Mouse (Mus musculus) neural tube, embryonic 15.5 days (tissue): ENCODE data around the gene Sema3g. TPM values are rescaled to one million over a fixed set of nuclear protein-coding genes. Genes with fewer than 3 reads are reported as not detected.
A peak's percentile ranks its signal among the peaks of the same experiment; 100 is the strongest.

Experiments
- ATAC-seq: fragments of 200-750 bp; cut with Nextera tagmentation; 2 replicates; pipeline ENCODE4 v1.8.0; 2017; ENCODE audit warnings: mild to moderate bottlenecking, moderate TSS enrichment, moderate library complexity; ENCODE audit not compliant: low FRiP score
- H3K27ac ChIP-seq: fragments of 300-500 bp; sonication (generic); replicated peaks from 2 replicates; pipeline ENCODE4 v1.5.1; 2015; ENCODE audit warnings: mild to moderate bottlenecking, inconsistent platforms
- H3K27me3 ChIP-seq: fragments of 300-500 bp; sonication (generic); replicated peaks from 2 replicates; pipeline ENCODE4 v1.6.1; 2015; ENCODE audit warnings: inconsistent platforms
- H3K36me3 ChIP-seq: fragments of 300-500 bp; sonication (generic); 2 replicates; pipeline ENCODE4 v1.6.1; 2015; ENCODE audit warnings: inconsistent platforms
- H3K4me1 ChIP-seq: fragments of 300-500 bp; sonication (generic); 2 replicates; pipeline ENCODE4 v1.6.1; 2015; ENCODE audit warnings: inconsistent platforms
- H3K4me2 ChIP-seq: fragments of 300-500 bp; sonication (generic); 2 replicates; pipeline ENCODE4 v1.6.1; 2015; ENCODE audit warnings: inconsistent platforms, mild to moderate bottlenecking, moderate library complexity
- H3K4me3 ChIP-seq: fragments of 300-500 bp; sonication (generic); replicated peaks from 2 replicates; pipeline ENCODE4 v1.5.1; 2015; ENCODE audit warnings: mild to moderate bottlenecking, inconsistent platforms
- H3K9ac ChIP-seq: fragments of 300-500 bp; sonication (generic); replicated peaks from 2 replicates; pipeline ENCODE4 v1.6.1; 2015; ENCODE audit warnings: mild to moderate bottlenecking, inconsistent platforms
- H3K9me3 ChIP-seq: fragments of 300-500 bp; sonication (generic); replicated peaks from 2 replicates; pipeline ENCODE4 v1.6.1; 2016; ENCODE audit warnings: inconsistent platforms
- WGBS: fragments of 180-500 bp; shearing (Covaris S2); methylation state at CpG from one replicate; pipeline ENCODE4 v1.1.7; 2015; ENCODE audit warnings: mixed read lengths; 5-methylcytosine and 5-hydroxymethylcytosine counted together
- polyA plus RNA-seq: library from polyadenylated mRNA; unstranded; fragments of >200 nt; fragmentation: Nextera tagmentation; extraction: Ambion mirVana; gene quantifications from 2 replicates; pipeline ENCODE4 v1.2.1, GENCODE M21; 2015

Sema3g gene
- polyA plus RNA-seq, 1 experiment from 2014 or later = 0.47 TPM

- no peaks in the 10 kb centered on the region for H3K27me3 ChIP-seq
- 0 out of 2 replicates have a peak overlapping the region, but pooled peaks have one; percentile 37 for H3K27ac ChIP-seq
- ATAC-seq = peak; percentile 79
- no peaks in the 10 kb centered on the region for H3K36me3 ChIP-seq
- H3K9ac ChIP-seq = no peak overlapping the region
- H3K4me1 ChIP-seq = peaks cover 4% of the 10 kb centered on the region; the same call in 1 of the 2 replicates
- H3K9me3 ChIP-seq = no peaks in the 10 kb centered on the region
- H3K4me3 ChIP-seq = no peak overlapping the region
- no peak overlapping the region; the same call in 1 of the 2 replicates for H3K4me2 ChIP-seq
- 19% methylated on average over 11 of the region's 11 CpGs for WGBS
Measured at GRCm38 (mm10) chr14:31233996-31234591, 16.4 kb downstream of the Sema3g start.

- Histone ChIP-seq H3K27ac (no peak overlapping the region), H3K4me3 (no peak overlapping the region), H3K4me2 (no peak overlapping the region), H3K9me3 (no peaks in the 10 kb centered on the region), H3K36me3 (no peaks in the 10 kb centered on the region), H3K27me3 (no peaks in the 10 kb centered on the region), H3K4me1 (peaks cover 4% of the 10 kb centered on the region; the same call in 1 of the 2 replicates), H3K9ac (no peak overlapping the region)
- WGBS = 88% methylated on average over 7 of the region's 7 CpGs
- ATAC-seq = no peak
Measured at GRCm38 (mm10) chr14:31237101-31237882, 19.6 kb downstream of the Sema3g start.

GRCm38 (mm10) chr14:31240528-31240927 is 22.9 kb downstream of the Sema3g start:
- no peak for ATAC-seq
- H3K27ac ChIP-seq = no peak overlapping the region
- H3K9ac ChIP-seq = no peak overlapping the region
- H3K4me3 ChIP-seq = no peak overlapping the region
- WGBS = 79% methylated on average over 3 of the region's 3 CpGs
- H3K9me3 ChIP-seq = no peaks in the 10 kb centered on the region
- H3K27me3 ChIP-seq = no peaks in the 10 kb centered on the region
- no peaks in the 10 kb centered on the region for H3K36me3 ChIP-seq
- no peak overlapping the region for H3K4me2 ChIP-seq
- no peaks in the 10 kb centered on the region for H3K4me1 ChIP-seq

- Histone ChIP-seq H3K4me1 (peaks cover under 1% of the 10 kb centered on the region; the same call in 1 of the 2 replicates), H3K9ac (no peak overlapping the region), H3K9me3 (no peaks in the 10 kb centered on the region), H3K4me3 (no peak overlapping the region), H3K4me2 (no peak overlapping the region), H3K27ac (no peak overlapping the region), H3K36me3 (no peaks in the 10 kb centered on the region), H3K27me3 (no peaks in the 10 kb centered on the region)
- 89% methylated on average over 1 of the region's 1 CpGs for WGBS
- ATAC-seq = no peak
Measured at GRCm38 (mm10) chr14:31244777-31245176, 27.1 kb downstream of the Sema3g start.

GRCm38 (mm10) chr14:31245946-31246345 is 28.3 kb downstream of the Sema3g start:
- ATAC-seq = no peak
- Histone ChIP-seq H3K27ac (no peak overlapping the region), H3K36me3 (no peaks in the 10 kb centered on the region), H3K9me3 (no peaks in the 10 kb centered on the region), H3K27me3 (no peaks in the 10 kb centered on the region), H3K4me3 (no peak overlapping the region), H3K4me1 (peaks cover 8% of the 10 kb centered on the region), H3K9ac (no peak overlapping the region), H3K4me2 (no peak overlapping the region)
- 80% methylated on average over 1 of the region's 1 CpGs for WGBS

- no peaks in the 10 kb centered on the region for H3K27me3 ChIP-seq
- H3K36me3 ChIP-seq = peaks cover 8% of the 10 kb centered on the region
- H3K4me3 ChIP-seq = no peak overlapping the region
- peaks cover 22% of the 10 kb centered on the region for H3K4me1 ChIP-seq
- 92% methylated on average over 6 of the region's 6 CpGs for WGBS
- no peak overlapping the region for H3K27ac ChIP-seq
- H3K4me2 ChIP-seq = no peak overlapping the region
- no peaks in the 10 kb centered on the region for H3K9me3 ChIP-seq
- H3K9ac ChIP-seq = no peak overlapping the region
- no peak for ATAC-seq
Measured at GRCm38 (mm10) chr14:31248396-31248795, 30.7 kb downstream of the Sema3g start.

DNA sequence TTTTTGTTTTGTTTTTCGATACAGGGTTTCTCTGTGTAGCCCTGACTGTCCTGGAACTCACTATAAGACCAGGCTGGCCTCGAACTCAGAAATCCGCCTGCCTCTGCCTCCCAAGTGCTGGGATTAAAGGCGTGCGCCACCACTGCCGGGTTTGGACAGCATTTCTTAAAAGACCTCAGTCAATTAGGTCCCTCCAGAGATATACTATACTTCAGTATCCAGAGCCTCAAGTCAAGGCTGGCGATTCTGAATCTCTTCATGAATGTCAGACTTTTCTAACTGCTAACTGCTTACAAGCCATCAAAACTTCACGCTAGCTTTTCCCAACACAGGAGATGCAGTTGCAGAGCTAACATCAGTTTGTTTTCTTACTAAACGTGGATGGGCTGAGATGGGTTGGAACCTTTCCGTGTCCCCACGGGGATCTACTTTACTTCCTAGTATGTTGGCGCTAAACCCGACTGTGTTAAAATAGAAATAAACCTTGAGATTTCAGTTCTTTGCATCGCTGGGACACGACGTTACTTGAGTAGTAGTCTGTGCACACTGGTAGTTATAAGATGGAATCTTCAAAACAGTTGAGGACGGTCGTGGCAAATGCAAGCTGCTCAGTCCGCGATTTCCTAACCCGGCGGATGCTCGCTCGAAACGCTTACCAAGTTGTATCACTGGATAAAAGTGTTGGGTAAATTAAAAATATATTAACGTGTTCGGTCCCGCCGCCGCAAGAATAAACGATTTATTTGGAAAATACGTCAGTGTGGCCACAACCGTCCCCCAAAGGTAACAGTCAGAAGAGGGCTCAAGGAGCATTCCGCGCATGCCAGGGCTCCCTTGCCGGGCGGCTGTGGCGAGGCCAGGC is 32.8 kb downstream of the Sema3g start:
- Histone ChIP-seq H3K36me3 (peaks cover 28% of the 10 kb centered on the region), H3K9me3 (no peaks in the 10 kb centered on the region), H3K27ac (peak overlapping the region; percentile 97), H3K4me3 (peak overlapping the region; percentile 67), H3K27me3 (no peaks in the 10 kb centered on the region), H3K9ac (peak overlapping the region; percentile 97), H3K4me1 (peaks cover 25% of the 10 kb centered on the region), H3K4me2 (peak overlapping the region; percentile 86)
- ATAC-seq = peak; percentile 91; the same call in 1 of the 2 replicates
- 21% methylated on average over 38 of the region's 38 CpGs for WGBS

DNA sequence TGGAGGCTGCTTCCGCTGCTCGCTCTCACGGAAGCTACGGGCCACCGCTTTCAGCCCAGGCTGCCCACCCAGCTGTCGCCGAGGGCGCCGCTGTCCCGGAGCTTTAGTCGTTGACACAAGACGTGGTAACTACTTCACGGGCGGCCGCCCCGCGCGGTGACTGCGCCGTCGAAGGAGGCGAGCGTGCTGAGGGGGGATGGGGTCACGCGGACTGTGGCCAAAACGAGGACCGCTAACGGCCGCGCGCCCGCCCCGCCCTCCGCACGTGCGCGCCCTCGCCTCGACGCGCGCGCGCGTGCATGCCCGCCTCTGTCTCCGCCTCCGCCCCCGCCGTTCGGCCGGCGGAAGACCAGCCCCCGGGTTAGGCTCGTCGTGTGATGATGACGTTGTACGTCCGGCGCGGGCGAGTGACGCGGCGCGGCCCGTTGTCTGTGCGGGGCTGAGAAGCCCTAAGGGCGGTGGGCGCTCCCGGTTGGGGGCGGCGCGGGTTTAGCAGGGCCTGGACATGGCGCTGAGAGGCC is 33.5 kb downstream of the Sema3g start, which contains the start of the genes Phf7 and Bap1:
Gene Phf7, minus strand, starts transcription at position 234 of the 521 bp plus-strand sequence.
Gene Bap1, plus strand, starts transcription at position 367 of the 521 bp plus-strand sequence.
- Histone ChIP-seq H3K4me1 (peaks cover 25% of the 10 kb centered on the region), H3K9me3 (no peaks in the 10 kb centered on the region), H3K36me3 (peaks cover 35% of the 10 kb centered on the region), H3K4me3 (peak within 1 kb of the TSS; percentile 67), H3K4me2 (peak within 1 kb of the TSS; percentile 86), H3K27me3 (no peaks in the 10 kb centered on the region), H3K9ac (peak within 1 kb of the TSS; percentile 97), H3K27ac (peak within 1 kb of the TSS; percentile 97)
- WGBS = under 1% methylated on average over 74 of the region's 75 CpGs
- peak; percentile 94 for ATAC-seq

DNA sequence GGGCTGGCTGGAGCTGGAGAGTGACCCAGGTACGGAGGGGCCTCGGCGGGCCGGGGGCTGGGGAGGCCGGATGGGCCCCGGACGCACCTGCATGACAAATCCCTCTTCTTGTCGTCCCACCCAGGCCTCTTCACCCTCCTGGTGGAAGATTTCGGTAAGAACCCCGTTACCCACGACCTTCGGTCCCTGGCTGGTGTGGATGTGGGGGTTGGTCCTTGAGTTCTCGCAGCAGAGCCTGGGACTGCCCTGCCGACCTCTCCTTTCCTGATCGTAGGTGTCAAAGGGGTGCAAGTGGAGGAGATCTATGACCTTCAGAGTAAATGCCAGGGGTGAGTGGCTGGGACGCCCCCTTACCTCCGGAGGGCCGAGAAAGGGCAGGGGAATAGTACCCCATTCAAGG is 34.0 kb downstream of the Sema3g start:
- Histone ChIP-seq H3K9ac (peak overlapping the region; percentile 97), H3K27me3 (no peaks in the 10 kb centered on the region), H3K36me3 (peaks cover 40% of the 10 kb centered on the region), H3K27ac (peak overlapping the region; percentile 97), H3K4me3 (peak overlapping the region; percentile 67), H3K9me3 (no peaks in the 10 kb centered on the region), H3K4me1 (peaks cover 25% of the 10 kb centered on the region), H3K4me2 (peak overlapping the region; percentile 86)
- no peak; the same call in none of the 2 replicates for ATAC-seq
- 2% methylated on average over 18 of the region's 18 CpGs for WGBS

GRCm38 (mm10) chr14:31252091-31252490 is 34.4 kb downstream of the Sema3g start:
- Histone ChIP-seq H3K36me3 (peaks cover 45% of the 10 kb centered on the region), H3K27me3 (no peaks in the 10 kb centered on the region), H3K4me2 (peak overlapping the region; percentile 86), H3K27ac (no peak overlapping the region), H3K9ac (peak overlapping the region; percentile 97), H3K4me1 (peaks cover 25% of the 10 kb centered on the region), H3K9me3 (no peaks in the 10 kb centered on the region), H3K4me3 (peak overlapping the region; percentile 67)
- WGBS = 86% methylated on average over 5 of the region's 5 CpGs
- ATAC-seq = no peak

DNA sequence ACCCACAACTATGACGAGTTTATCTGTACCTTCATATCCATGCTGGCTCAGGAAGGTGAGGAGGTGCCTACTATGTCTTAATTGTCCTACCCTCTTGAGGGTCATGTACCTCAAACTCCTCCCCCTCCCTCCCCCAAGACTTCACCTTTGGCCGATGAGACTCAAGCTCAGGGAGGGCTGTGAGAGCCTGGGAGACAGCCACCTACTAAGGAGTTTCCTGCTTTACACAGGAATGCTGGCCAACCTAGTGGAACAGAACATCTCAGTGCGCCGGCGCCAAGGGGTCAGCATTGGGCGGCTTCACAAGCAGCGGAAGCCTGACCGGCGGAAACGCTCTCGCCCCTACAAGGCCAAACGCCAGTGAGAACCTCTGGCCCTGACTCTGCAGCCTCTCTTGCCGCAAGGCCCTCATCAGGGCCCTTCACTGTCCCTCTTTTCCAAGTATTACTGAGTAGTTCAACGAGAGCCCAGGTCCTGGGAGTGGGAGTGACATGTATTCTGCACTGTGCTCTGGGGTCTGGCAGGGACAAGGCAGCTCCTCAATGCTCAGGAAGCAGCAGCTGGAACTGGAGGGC is 40.9 kb downstream of the Sema3g start:
- H3K4me3 ChIP-seq = no peak overlapping the region
- H3K27ac ChIP-seq = no peak overlapping the region
- H3K9me3 ChIP-seq = no peaks in the 10 kb centered on the region
- no peak for ATAC-seq
- H3K9ac ChIP-seq = no peak overlapping the region
- H3K27me3 ChIP-seq = no peaks in the 10 kb centered on the region
- H3K4me1 ChIP-seq = 0 out of 2 replicates have a peak, but pooled peaks cover 3% of the 10 kb centered on the region
- WGBS = 98% methylated on average over 14 of the region's 14 CpGs
- H3K36me3 ChIP-seq = peaks cover 83% of the 10 kb centered on the region
- no peak overlapping the region for H3K4me2 ChIP-seq
